Mouse (Mus musculus) C2C12 (cell line): ENCODE data around the gene Adgrl1. TPM values are rescaled to one million over a fixed set of nuclear protein-coding genes. Genes with fewer than 3 reads are reported as not detected.

Experiments
- H3K27me3 ChIP-seq: one replicate; pipeline ENCODE4 v1.6.1; 2011; ENCODE audit not compliant: control insufficient read depth, insufficient read depth, insufficient read length
- H3K36me3 ChIP-seq: one replicate; pipeline ENCODE4 v1.6.1; 2011; ENCODE audit not compliant: control insufficient read depth, insufficient read depth
- H3K4me3 ChIP-seq: one replicate; pipeline ENCODE4 v1.5.1; 2011; ENCODE audit warnings: mild to moderate bottlenecking, control low read depth; ENCODE audit not compliant: poor library complexity, insufficient read depth, severe bottlenecking
- H3K79me2 ChIP-seq: one replicate; pipeline ENCODE4 v1.6.1; 2011; ENCODE audit not compliant: control insufficient read depth, insufficient read depth
- H3K79me3 ChIP-seq: one replicate; pipeline ENCODE4 v1.6.1; 2011; ENCODE audit warnings: low read depth, control low read depth
- H3ac ChIP-seq: one replicate; pipeline ENCODE3; 2011; ENCODE audit warnings: low read depth; ENCODE audit not compliant: control insufficient read depth, insufficient read length
- CEBPB ChIP-seq: IDR thresholded peaks from one replicate; pipeline ENCODE4 v1.6.1; 2011; ENCODE audit warnings: low read depth, mild to moderate bottlenecking, control low read depth, moderate library complexity
- CTCF ChIP-seq: IDR thresholded peaks from one replicate; pipeline ENCODE4 v1.5.1; 2011; ENCODE audit not compliant: control insufficient read depth, insufficient read depth, insufficient read length
- FOSL1 ChIP-seq: IDR thresholded peaks from one replicate; pipeline ENCODE4 v1.8.0; 2011; ENCODE audit warnings: mild to moderate bottlenecking, low read length; ENCODE audit not compliant: poor library complexity, insufficient read depth, severe bottlenecking
- MAX ChIP-seq: IDR thresholded peaks from one replicate; pipeline ENCODE4 v1.6.1; 2011; ENCODE audit warnings: mild to moderate bottlenecking, control low read depth
- MYOD1 ChIP-seq: IDR thresholded peaks from one replicate; pipeline ENCODE4 v1.6.1; 2011; ENCODE audit warnings: low read depth; ENCODE audit not compliant: control insufficient read depth, insufficient read length
- MYOG ChIP-seq: IDR thresholded peaks from one replicate; pipeline ENCODE4 v1.6.1; 2011; ENCODE audit not compliant: control insufficient read depth, insufficient read length; ENCODE audit errors: extremely low read depth
- USF1 ChIP-seq: IDR thresholded peaks from one replicate; pipeline ENCODE4 v1.6.1; 2011; ENCODE audit warnings: low read depth, mild to moderate bottlenecking, control low read depth, moderate library complexity
- polyA plus RNA-seq: library from polyadenylated mRNA; unstranded; fragments of >200 nt; fragmentation: generic; extraction: Trizol; gene quantifications from one replicate; pipeline ENCODE4 v1.2.1, GENCODE M21; 2012; ENCODE audit warnings: missing spikeins

Adgrl1 gene
- polyA plus RNA-seq, 1 experiment, result 16.6 TPM

DNA sequence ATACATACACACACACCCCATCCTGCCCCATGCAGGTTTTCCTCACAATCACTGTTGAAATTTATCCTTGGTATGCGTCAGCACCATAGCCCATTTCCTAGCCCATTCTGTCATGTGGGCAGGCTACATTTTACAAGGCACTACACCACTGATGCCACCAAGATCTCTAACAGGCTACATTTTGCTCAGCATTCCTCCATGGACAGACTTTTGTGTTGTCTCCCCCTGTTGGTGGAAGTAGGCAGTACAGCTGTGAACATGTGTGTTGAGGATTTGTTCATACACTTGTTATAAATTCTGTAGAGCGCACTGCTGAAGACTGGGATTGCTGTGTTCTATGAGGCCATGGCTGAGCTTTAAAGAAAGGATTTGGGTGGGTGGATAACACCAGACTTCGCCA is 21.7 kb downstream of the Adgrl1 start:
- Histone ChIP-seq H3K79me3 (no peaks in the 10 kb centered on the region), H3K36me3 (no peaks in the 10 kb centered on the region)
- no peak for TF ChIP-seq MYOD1
- TF ChIP-seq USF1, result no peak
- peak; percentile 54 for TF ChIP-seq CTCF
- TF ChIP-seq CEBPB, result no peak
- TF ChIP-seq FOSL1, result no peak
- TF ChIP-seq MYOG, result no peak

DNA sequence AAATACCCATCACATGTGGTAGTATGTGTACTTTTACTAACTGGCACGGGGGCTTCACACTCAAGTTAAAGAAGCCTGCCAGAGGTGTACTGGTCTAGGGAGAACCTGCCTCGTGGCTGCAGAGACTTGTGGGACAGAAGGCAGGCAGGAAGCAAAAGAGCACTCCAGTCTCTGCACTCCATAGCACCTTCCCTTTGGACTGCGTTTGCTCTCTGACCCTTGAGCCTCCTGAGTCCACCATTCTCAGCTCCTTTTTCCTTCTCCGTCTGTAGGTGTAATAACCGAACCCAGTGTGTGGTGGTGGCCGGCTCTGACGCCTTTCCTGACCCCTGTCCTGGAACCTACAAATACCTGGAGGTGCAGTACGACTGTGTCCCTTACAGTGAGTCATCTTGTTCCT is 22.8 kb downstream of the Adgrl1 start:
- no peaks in the 10 kb centered on the region for H3K79me2 ChIP-seq
- no peak for TF ChIP-seq USF1
- no peak for TF ChIP-seq MAX
- TF ChIP-seq CTCF, result no peak
- TF ChIP-seq MYOG, result no peak
- TF ChIP-seq CEBPB, result no peak
- no peak for TF ChIP-seq FOSL1
- TF ChIP-seq MYOD1, result no peak
- H3K4me3 ChIP-seq, result no peak overlapping the region
- H3ac ChIP-seq, result no peak overlapping the region
- H3K79me3 ChIP-seq, result no peaks in the 10 kb centered on the region
- no peaks in the 10 kb centered on the region for H3K36me3 ChIP-seq
- H3K27me3 ChIP-seq, result no peaks in the 10 kb centered on the region

More for the DNA sequence above, 21.7 kb downstream of the Adgrl1 start:
- no peak overlapping the region for H3K4me3 ChIP-seq
- no peaks in the 10 kb centered on the region for H3K79me2 ChIP-seq
- no peaks in the 10 kb centered on the region for H3K27me3 ChIP-seq
- H3ac ChIP-seq, result no peak overlapping the region

DNA sequence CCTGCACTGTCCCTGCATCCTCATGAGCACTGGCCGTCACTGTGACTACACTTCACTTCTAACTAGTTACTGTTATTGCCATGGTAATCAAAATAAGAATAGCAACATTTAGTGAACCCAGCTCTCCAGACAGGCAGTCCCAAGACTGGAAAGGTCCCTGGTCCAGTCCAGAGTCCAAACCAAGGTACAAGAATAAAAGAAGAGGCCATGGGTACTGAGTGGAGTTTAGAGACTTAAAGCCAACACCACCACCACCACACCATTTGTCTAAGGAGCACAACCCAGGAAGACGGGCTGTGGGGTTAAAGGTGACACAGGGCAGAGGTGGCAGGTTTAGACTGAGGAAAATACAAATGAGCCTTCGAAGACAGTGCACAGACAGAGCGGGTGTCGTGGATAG is 24.7 kb downstream of the Adgrl1 start:
- Histone ChIP-seq H3K27me3 (no peaks in the 10 kb centered on the region), H3K36me3 (no peaks in the 10 kb centered on the region), H3ac (no peak overlapping the region), H3K79me3 (no peaks in the 10 kb centered on the region), H3K79me2 (no peaks in the 10 kb centered on the region), H3K4me3 (no peak overlapping the region)
- TF ChIP-seq MAX (no peak), CEBPB (no peak), MYOD1 (no peak), MYOG (no peak), FOSL1 (no peak), CTCF (no peak), USF1 (no peak)

GRCm38 (mm10) chr8:83926266-83926665 is 26.4 kb downstream of the Adgrl1 start:
- H3K36me3 ChIP-seq, result peaks cover 5% of the 10 kb centered on the region
- TF ChIP-seq FOSL1 (no peak), MYOD1 (no peak), USF1 (no peak), MAX (no peak), CTCF (no peak), CEBPB (no peak), MYOG (no peak)

GRCm38 (mm10) chr8:83934222-83934621 is 34.3 kb downstream of the Adgrl1 start:
- TF ChIP-seq CEBPB (no peak), MYOG (no peak), MAX (no peak)
- no peaks in the 10 kb centered on the region for H3K79me2 ChIP-seq
- H3K4me3 ChIP-seq, result no peak overlapping the region
- no peaks in the 10 kb centered on the region for H3K79me3 ChIP-seq
- H3K36me3 ChIP-seq, result peaks cover 22% of the 10 kb centered on the region
- H3ac ChIP-seq, result no peak overlapping the region
- no peaks in the 10 kb centered on the region for H3K27me3 ChIP-seq

More at GRCm38 (mm10) chr8:83926266-83926665, 26.4 kb downstream of the Adgrl1 start:
- H3K27me3 ChIP-seq, result no peaks in the 10 kb centered on the region
- H3K79me3 ChIP-seq, result no peaks in the 10 kb centered on the region
- H3ac ChIP-seq, result no peak overlapping the region
- no peaks in the 10 kb centered on the region for H3K79me2 ChIP-seq
- no peak overlapping the region for H3K4me3 ChIP-seq

DNA sequence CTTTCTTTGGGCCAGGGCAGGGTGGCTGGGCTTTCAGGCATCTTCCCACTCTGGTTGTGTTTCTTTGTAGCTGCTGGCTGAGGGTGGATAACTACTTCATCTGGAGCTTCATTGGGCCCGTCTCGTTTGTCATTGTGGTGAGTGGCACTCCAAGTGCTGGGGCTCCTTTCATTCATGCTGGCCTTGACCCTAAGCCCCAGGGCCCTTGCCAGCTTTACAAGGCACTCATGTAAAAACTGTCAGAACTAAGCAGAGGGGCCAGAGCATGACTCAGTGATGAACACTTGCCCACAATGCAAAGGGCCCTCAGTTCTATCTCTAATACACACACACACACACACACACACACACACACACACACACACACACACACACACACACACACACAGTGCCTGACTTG is 35.1 kb downstream of the Adgrl1 start:
- Histone ChIP-seq H3ac (no peak overlapping the region), H3K79me2 (no peaks in the 10 kb centered on the region), H3K27me3 (no peaks in the 10 kb centered on the region), H3K4me3 (no peak overlapping the region), H3K36me3 (peaks cover 20% of the 10 kb centered on the region), H3K79me3 (no peaks in the 10 kb centered on the region)
- TF ChIP-seq MAX, result no peak
